Mouse (Mus musculus) liver, adult (tissue): Measurements from ENCODE around the gene Cldnd2.

ENCODE experiments used
- GATA4 ChIP-seq: IDR thresholded peaks from 2 replicates; pipeline ENCODE4 v1.6.1; 2014; ENCODE audit warnings: mild to moderate bottlenecking, low read length; ENCODE audit not compliant: insufficient replicate concordance

The Cldnd2 gene

DNA sequence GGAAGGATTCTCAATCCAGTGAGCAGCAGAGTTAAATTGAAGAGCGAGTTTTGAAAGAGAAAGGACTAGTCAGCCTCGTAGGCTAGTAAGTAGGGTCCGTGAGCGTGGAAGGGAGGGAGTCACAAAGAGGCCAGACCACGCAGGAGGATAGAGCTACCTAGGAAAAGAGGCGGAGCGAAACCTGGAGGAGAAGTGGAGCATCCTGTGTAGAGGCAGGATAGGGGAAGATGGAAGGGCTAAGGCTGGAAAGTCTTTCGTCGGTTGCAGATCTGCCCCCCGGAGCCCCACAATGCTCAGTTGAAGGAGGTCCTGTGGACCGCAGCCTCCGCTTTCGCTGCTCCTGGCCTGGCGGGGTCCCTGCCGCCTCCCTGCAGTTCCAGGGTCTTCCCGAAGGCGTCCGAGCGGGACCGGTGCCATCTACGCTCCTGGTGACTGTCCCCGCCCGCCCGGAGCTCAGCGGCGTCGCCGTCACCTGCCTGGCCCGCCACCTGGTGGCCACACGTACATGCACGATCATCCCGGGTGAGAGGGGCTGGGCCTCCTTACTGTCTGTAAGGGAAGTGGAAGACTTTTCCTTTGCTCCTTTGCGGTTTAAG is 25.6 kb downstream of the Cldnd2 start:
- no peak for TF ChIP-seq GATA4

DNA sequence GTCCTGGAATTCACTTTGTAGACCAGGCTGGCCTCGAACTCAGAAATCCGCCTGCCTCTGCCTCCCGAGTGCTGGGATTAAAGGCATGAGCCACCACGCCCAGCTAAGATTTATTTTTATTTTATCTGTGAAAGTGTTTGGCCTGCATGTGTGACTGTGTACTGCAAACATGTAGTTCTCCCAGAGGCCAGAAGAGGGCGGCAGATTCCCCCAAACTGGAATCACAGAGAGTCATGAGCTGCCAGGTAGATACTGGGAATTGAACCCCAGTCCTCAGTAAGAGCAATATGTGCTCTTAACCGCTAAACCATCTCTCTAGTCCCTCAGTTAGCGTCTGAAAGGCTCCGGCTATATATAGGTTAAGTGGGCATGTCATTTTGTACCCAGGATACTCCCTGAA is 29.8 kb downstream of the Cldnd2 start:
- TF ChIP-seq GATA4 = no peak

DNA sequence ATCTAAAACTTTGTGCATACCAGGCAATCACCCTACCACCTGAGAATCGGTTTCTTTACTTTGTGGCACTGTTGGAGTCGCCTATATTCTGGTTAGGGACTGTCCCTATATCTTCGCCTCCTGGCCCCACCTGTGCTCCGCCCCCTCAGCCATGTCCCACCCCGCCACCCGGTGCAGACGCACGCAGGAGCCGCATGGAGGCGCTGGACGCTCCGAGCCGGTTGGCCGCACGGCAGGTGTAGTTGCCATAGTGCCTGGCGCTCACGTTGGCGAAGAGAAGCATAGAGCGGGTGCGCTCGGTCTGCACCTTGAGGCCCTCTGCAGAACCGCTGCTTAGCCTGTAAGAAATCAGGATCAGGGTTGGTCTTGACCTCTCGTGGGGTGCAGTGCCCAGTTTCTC is 35.1 kb downstream of the Cldnd2 start:
- TF ChIP-seq GATA4 = no peak

DNA sequence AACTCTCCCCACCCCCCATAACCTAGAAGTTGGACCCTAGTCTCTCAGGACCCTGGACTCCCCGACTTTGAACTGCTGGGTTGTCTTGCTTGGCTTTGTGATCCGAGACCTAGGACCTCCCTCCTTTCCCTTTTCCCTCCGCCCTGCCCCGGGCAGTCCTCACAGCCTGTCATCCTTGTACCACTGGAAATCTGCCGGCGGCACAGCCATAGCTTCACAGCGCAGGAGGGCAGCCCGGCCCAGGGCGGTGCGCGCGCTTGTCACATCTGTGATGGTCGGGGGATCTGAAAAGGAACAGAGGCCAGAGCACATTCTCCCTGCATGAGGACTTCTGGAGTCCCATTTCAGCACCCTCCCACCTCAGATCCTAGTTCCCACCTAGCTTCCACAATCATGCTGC is 35.8 kb downstream of the Cldnd2 start:
- no peak for TF ChIP-seq GATA4

DNA sequence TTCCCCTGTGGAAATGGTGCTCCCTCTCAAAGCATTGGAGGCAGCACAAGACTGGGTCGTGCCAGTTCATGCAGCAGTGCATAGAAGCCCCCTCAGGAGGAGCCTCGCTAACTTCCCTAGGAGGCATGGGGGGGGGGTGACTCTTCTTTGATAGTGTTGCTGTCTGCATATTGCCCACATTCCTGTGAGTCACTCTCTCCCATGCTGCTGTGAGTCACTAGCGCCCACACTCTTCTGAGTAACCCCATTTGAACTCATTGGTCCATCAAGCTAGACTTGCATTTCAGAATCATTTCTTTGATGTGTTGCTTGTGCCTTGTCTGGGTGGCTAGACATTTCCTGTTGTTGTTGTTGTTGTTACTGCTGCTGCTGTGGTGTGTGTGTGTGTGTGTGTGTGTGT is 40.6 kb downstream of the Cldnd2 start:
- TF ChIP-seq GATA4 = no peak

DNA sequence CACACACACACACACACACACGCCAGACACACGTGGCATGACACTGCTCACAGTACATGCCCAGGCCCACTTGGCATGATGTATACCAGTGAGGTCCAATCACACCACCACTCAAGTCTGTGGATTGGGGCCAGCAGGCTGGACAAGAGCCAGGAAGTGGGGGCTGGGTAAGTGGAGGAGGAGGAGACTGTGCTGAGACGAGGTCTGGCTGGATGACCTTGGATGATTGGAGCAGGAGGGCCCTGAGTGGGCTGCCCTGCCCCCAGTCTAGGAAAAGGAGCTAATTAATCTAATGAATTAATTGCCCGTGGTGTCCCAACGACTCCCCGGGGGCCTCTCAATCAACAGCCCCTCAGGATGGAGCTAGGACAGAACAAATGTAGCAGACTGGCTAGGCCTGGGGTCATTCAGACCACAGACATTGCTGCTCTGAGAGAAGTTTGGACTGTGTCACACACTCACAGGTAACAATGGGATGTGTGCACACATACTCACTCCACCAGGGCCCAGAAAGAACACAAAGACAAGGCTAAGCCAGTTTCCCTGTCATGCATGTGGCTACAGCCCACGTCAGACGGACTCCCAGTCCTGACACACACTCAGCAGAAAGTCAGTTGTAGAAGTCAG is 41.6 kb downstream of the Cldnd2 start:
- no peak for TF ChIP-seq GATA4

DNA sequence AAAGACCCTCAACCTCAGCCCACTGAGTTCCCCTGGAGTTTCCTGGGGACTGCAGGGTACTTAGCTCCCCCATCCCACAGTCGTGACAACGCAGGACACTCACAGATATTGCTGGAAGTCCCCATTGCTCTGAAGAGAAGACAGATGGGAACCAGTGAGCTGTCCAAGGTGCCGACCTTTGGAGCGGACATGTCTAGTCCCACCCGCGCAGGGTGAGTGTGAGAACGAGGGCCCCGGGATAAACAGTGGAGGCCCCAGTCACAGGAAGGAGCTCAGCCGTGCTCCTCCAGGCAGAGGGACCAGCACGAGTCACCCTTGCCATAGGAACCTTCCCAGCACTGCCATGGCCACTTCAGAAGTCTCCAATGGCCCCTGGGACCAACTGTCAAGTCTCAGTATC is 42.7 kb downstream of the Cldnd2 start:
- TF ChIP-seq GATA4 = no peak

DNA sequence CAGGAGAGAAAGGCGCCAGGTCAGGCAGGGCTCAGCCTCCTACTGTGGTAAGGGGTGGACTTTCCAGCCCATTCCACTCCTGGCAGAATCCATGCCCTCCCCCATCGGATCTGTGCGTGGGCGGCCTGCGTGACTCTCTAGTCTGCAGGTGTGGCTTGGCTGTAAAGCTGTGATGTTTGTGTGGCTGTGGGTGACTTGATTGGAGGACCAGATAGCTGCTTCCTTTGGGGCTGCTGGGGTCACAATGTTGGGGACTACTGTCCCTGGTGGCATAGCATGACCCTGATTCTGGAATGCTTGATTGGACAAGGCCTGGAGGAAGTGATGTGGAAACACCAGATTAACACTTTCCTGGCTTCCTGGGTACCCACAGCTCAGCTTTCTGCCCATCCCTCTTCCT is 48.1 kb downstream of the Cldnd2 start:
- TF ChIP-seq GATA4 = no peak

DNA sequence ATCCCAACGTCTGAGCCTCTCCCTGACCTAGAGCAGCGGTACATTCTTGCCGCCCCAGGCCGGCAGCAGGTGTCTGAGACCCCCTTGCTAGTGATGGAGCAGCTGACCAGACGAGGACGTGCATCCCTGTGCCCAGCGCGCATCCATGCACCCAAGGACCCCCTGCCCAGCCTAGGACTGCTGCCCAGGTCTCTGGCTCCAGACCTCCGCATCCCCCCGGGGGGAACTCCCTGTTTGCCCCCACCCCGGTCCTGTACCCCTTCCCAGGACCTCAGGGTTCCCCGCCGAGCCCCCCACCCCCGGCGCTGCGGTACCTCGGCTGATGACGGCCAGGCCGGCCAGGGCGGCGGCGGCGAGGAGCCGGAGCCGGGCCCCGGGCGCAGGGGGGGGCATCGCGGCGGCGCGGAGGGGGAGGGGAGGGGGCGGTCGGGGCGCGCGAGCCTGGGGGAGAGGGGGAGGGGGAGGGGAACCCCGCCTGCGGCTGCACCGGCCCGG is 49.1 kb downstream of the Cldnd2 start, which contains the start of gene Iglon5:
TSS of gene Iglon5 (minus strand) at position 445 of the 495 bp plus-strand sequence.
- no peak for TF ChIP-seq GATA4

DNA sequence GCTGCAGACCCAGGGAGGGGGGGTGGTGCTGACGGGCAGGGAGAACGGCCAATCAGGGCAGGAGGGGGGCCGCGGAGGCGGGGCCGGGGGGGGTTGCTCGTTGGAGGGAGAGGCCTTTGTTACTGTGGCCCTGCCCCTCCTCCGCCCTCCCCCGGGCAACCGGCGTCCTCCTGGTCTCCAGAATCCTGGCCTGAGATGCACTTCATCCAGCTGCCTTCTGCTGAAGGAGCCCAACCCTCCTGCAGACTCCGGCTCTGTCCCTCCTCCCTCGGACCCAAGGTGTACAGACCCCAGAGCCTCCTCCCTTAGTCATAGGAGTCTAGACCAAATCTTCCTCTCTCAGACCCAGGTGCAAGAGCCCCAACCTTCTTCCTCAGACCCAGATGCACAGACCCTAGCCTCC is 49.6 kb downstream of the Cldnd2 start:
- no peak for TF ChIP-seq GATA4

DNA sequence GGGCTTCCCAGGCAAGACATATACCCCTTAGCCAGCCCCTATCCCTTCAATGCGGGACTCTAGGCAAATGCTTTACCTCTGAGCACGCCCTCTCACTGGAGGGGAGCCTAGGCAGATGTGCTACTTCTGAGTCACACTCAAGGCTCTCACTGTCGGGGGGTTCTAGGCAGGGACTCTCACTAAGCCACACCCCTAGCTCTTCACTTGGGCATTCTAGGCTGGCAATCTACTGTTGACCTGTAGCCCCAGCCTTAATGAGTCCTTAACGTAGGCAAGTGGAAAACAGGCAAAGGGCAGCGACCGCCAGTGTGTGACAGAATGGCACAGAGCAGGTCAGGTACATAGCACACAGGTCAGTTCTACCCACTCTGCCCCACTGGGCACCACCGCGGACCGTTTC is 50.3 kb downstream of the Cldnd2 start:
- TF ChIP-seq GATA4 = no peak
